Mouse (Mus musculus): ENCODE measurements around the gene Daam1. TPM values are rescaled to one million over a fixed set of nuclear protein-coding genes. Genes with fewer than 3 reads are reported as not detected.

The Daam1 gene
- polyA plus RNA-seq, 1 experiment from 2014 or later: 11.0 TPM

- TF ChIP-seq CTCF (IDR thresholded peaks at IDR 0.05): no peak
- no peak for TF ChIP-seq EP300 (IDR thresholded peaks at IDR 0.05)
- 40% methylated on average over 5 of the region's 5 CpGs for WGBS
- ATAC-seq (peak; percentile 54; the same call in 1 of the 2 replicates), DNase-seq (ENCODE audit: low spot score) (peak; percentile 68)
- Histone ChIP-seq H3K27me3 (replicated peaks; ENCODE audit: insufficient read depth, low read length) (no peaks in the 10 kb centered on the region), H3K4me1 (ENCODE audit: insufficient read depth, low read depth, low read length) (no peaks in the 10 kb centered on the region), H3K9me3 (ENCODE audit: low read length) (no peaks in the 10 kb centered on the region), H3K4me3 (ENCODE audit: low read depth, low read length) (no peak overlapping the region), H3K36me3 (ENCODE audit: insufficient read depth, low read length) (peaks cover 16% of the 10 kb centered on the region), H3K4me2 (replicated peaks; ENCODE audit: low read depth, low read length) (no peak overlapping the region), H3K9ac (replicated peaks; ENCODE audit: low read depth) (no peak overlapping the region), H3K27ac (ENCODE audit: low read length) (no peak overlapping the region)
Measured at GRCm38 (mm10) chr12:71954180-71954935, 123.5 kb downstream of the Daam1 start.

- ATAC-seq: no peak
- Histone ChIP-seq H3K4me1 (ENCODE audit: insufficient read depth, low read depth, low read length) (no peaks in the 10 kb centered on the region), H3K36me3 (ENCODE audit: insufficient read depth, low read length) (peaks cover 23% of the 10 kb centered on the region), H3K27me3 (replicated peaks; ENCODE audit: insufficient read depth, low read length) (no peaks in the 10 kb centered on the region), H3K9me3 (ENCODE audit: low read length) (no peaks in the 10 kb centered on the region), H3K4me2 (replicated peaks; ENCODE audit: low read depth, low read length) (no peak overlapping the region), H3K27ac (ENCODE audit: low read length) (no peak overlapping the region), H3K4me3 (ENCODE audit: low read depth, low read length) (no peak overlapping the region), H3K9ac (replicated peaks; ENCODE audit: low read depth) (no peak overlapping the region)
- no peak for DNase-seq (ENCODE audit: low spot score)
- WGBS: 75% methylated on average over 6 of the region's 6 CpGs
- TF ChIP-seq EP300 (IDR thresholded peaks at IDR 0.05) (no peak), CTCF (IDR thresholded peaks at IDR 0.05) (no peak)
Measured at GRCm38 (mm10) chr12:71956980-71957379, 126.1 kb downstream of the Daam1 start.

- Histone ChIP-seq H3K9ac (replicated peaks; ENCODE audit: low read depth) (no peak overlapping the region), H3K4me1 (ENCODE audit: insufficient read depth, low read depth, low read length) (no peaks in the 10 kb centered on the region), H3K9me3 (ENCODE audit: low read length) (no peaks in the 10 kb centered on the region), H3K4me2 (replicated peaks; ENCODE audit: low read depth, low read length) (no peak overlapping the region), H3K27ac (ENCODE audit: low read length) (no peak overlapping the region), H3K4me3 (ENCODE audit: low read depth, low read length) (no peak overlapping the region), H3K27me3 (replicated peaks; ENCODE audit: insufficient read depth, low read length) (no peaks in the 10 kb centered on the region), H3K36me3 (ENCODE audit: insufficient read depth, low read length) (peaks cover 26% of the 10 kb centered on the region)
- peak; percentile 6 for DNase-seq (ENCODE audit: low spot score)
- 62% methylated on average over 5 of the region's 5 CpGs for WGBS
- TF ChIP-seq CTCF (IDR thresholded peaks at IDR 0.05) (no peak), EP300 (IDR thresholded peaks at IDR 0.05) (no peak)
- ATAC-seq: no peak
Measured at GRCm38 (mm10) chr12:71957496-71957895, 126.6 kb downstream of the Daam1 start.

GRCm38 (mm10) chr12:71959351-71959991 lies 128.6 kb downstream of the Daam1 start:
- H3K4me3 ChIP-seq (ENCODE audit: low read depth, low read length): no peak overlapping the region
- H3K4me2 ChIP-seq (replicated peaks; ENCODE audit: low read depth, low read length): no peak overlapping the region
- no peaks in the 10 kb centered on the region for H3K27me3 ChIP-seq (replicated peaks; ENCODE audit: insufficient read depth, low read length)
- DNase-seq (ENCODE audit: low spot score) (peak; percentile 64), ATAC-seq (peak; percentile 54)
- no peak overlapping the region for H3K27ac ChIP-seq (ENCODE audit: low read length)
- no peaks in the 10 kb centered on the region for H3K9me3 ChIP-seq (ENCODE audit: low read length)
- WGBS: 40% methylated on average over 6 of the region's 6 CpGs
- H3K36me3 ChIP-seq (ENCODE audit: insufficient read depth, low read length): peaks cover 20% of the 10 kb centered on the region
- TF ChIP-seq CTCF (IDR thresholded peaks at IDR 0.05): no peak
- TF ChIP-seq EP300 (IDR thresholded peaks at IDR 0.05): 0 out of 2 replicates have a peak, but pooled peaks have one; percentile 12
- no peak overlapping the region for H3K9ac ChIP-seq (replicated peaks; ENCODE audit: low read depth)
- no peaks in the 10 kb centered on the region for H3K4me1 ChIP-seq (ENCODE audit: insufficient read depth, low read depth, low read length)

GRCm38 (mm10) chr12:71961671-71962070 lies 130.8 kb downstream of the Daam1 start:
- H3K4me2 ChIP-seq (replicated peaks; ENCODE audit: low read depth, low read length): no peak overlapping the region
- no peak overlapping the region for H3K9ac ChIP-seq (replicated peaks; ENCODE audit: low read depth)
- H3K36me3 ChIP-seq (ENCODE audit: insufficient read depth, low read length): peaks cover 20% of the 10 kb centered on the region
- no peaks in the 10 kb centered on the region for H3K9me3 ChIP-seq (ENCODE audit: low read length)
- H3K4me1 ChIP-seq (ENCODE audit: insufficient read depth, low read depth, low read length): no peaks in the 10 kb centered on the region
- no peaks in the 10 kb centered on the region for H3K27me3 ChIP-seq (replicated peaks; ENCODE audit: insufficient read depth, low read length)
- H3K4me3 ChIP-seq (ENCODE audit: low read depth, low read length): no peak overlapping the region
- DNase-seq (ENCODE audit: low spot score) (no peak), ATAC-seq (no peak)
- 90% methylated on average over 3 of the region's 3 CpGs for WGBS
- TF ChIP-seq EP300 (IDR thresholded peaks at IDR 0.05) (no peak), CTCF (IDR thresholded peaks at IDR 0.05) (no peak)
- H3K27ac ChIP-seq (ENCODE audit: low read length): no peak overlapping the region

GRCm38 (mm10) chr12:71962616-71963015 lies 131.7 kb downstream of the Daam1 start:
- no peak for TF ChIP-seq CTCF (IDR thresholded peaks at IDR 0.05)
- no peak for TF ChIP-seq EP300 (IDR thresholded peaks at IDR 0.05)
- 76% methylated on average over 4 of the region's 4 CpGs for WGBS

More at GRCm38 (mm10) chr12:71962616-71963015, 131.7 kb downstream of the Daam1 start:
- ATAC-seq: no peak
- Histone ChIP-seq H3K36me3 (ENCODE audit: insufficient read depth, low read length) (peaks cover 20% of the 10 kb centered on the region), H3K9me3 (ENCODE audit: low read length) (no peaks in the 10 kb centered on the region), H3K27me3 (replicated peaks; ENCODE audit: insufficient read depth, low read length) (no peaks in the 10 kb centered on the region), H3K4me3 (ENCODE audit: low read depth, low read length) (no peak overlapping the region), H3K27ac (ENCODE audit: low read length) (no peak overlapping the region), H3K9ac (replicated peaks; ENCODE audit: low read depth) (no peak overlapping the region), H3K4me1 (ENCODE audit: insufficient read depth, low read depth, low read length) (no peaks in the 10 kb centered on the region), H3K4me2 (replicated peaks; ENCODE audit: low read depth, low read length) (no peak overlapping the region)
- no peak for DNase-seq (ENCODE audit: low spot score)

Measured in lung, postnatal 0 days (tissue).